Comparison of ENCODE assay signal across 7 mouse cellular contexts in genomic region chr13:36731931-36732461, GRCm38 (mm10). TPM values are rescaled to one million over a fixed set of nuclear protein-coding genes. Genes with fewer than 3 reads are reported as not detected.
DNase-seq lines count a peak whose midpoint lies in the region; ATAC-seq and TF ChIP-seq lines count a peak whose summit lies in the region.

No protein-coding gene starts in this region.

- WGBS in lung, embryonic 15.5 days, result under 1% methylated on average over 23 of the region's 23 CpGs
- WGBS in heart, embryonic 12.5 days, result 0% methylated on average over 23 of the region's 23 CpGs
- under 1% methylated on average over 23 of the region's 23 CpGs for WGBS in limb, embryonic 14.5 days

- peaks cover 96% of the 10 kb centered on the region for H3K27me3 ChIP-seq in lung, embryonic 15.5 days
- peaks cover 62% of the 10 kb centered on the region for H3K27me3 ChIP-seq in heart, embryonic 12.5 days (replicated peaks)
- peaks cover 57% of the 10 kb centered on the region for H3K27me3 ChIP-seq in limb, embryonic 14.5 days (ENCODE audit: control insufficient read depth, insufficient read depth, low read length)

- no peaks in the 10 kb centered on the region for H3K36me3 ChIP-seq in lung, embryonic 15.5 days
- H3K36me3 ChIP-seq in heart, embryonic 12.5 days, result no peaks in the 10 kb centered on the region
- H3K36me3 ChIP-seq in limb, embryonic 14.5 days (ENCODE audit: control insufficient read depth, insufficient read depth, low read length), result no peaks in the 10 kb centered on the region

- peak overlapping the region; percentile 29 for H3K4me3 ChIP-seq in lung, embryonic 15.5 days
- H3K4me3 ChIP-seq in heart, embryonic 12.5 days, result peak overlapping the region; percentile 44
- peak overlapping the region; percentile 47 for H3K4me3 ChIP-seq in limb, embryonic 14.5 days (replicated peaks; ENCODE audit: low read length)

- no peak overlapping the region for H3K9ac ChIP-seq in lung, embryonic 15.5 days
- 0 out of 2 replicates have a peak overlapping the region, but pooled peaks have one; percentile 29 for H3K9ac ChIP-seq in heart, embryonic 12.5 days
- H3K9ac ChIP-seq in limb, embryonic 14.5 days (ENCODE audit: low read depth, low read length, severe bottlenecking), result peak overlapping the region; percentile 22; the same call in 1 of the 2 replicates

- no peak overlapping the region for H3K27ac ChIP-seq in lung, embryonic 15.5 days
- no peak overlapping the region for H3K27ac ChIP-seq in heart, embryonic 12.5 days (ENCODE audit: poor library complexity, severe bottlenecking)
- H3K27ac ChIP-seq in limb, embryonic 14.5 days (replicated peaks; ENCODE audit: low read depth, low read length), result no peak overlapping the region

- peaks cover 39% of the 10 kb centered on the region for H3K4me1 ChIP-seq in lung, embryonic 15.5 days
- peaks cover 23% of the 10 kb centered on the region for H3K4me1 ChIP-seq in heart, embryonic 12.5 days (replicated peaks)
- H3K4me1 ChIP-seq in limb, embryonic 14.5 days (ENCODE audit: control insufficient read depth, insufficient read depth, low read length), result peaks cover 15% of the 10 kb centered on the region; the same call in 1 of the 2 replicates

- DNase-seq in lung, postnatal 25 days (ENCODE audit: low spot score), result no peak
- peak; percentile 35 for DNase-seq in embryo, embryonic 10 days (ENCODE audit: low spot score)
- DNase-seq in limb, embryonic 14.5 days (ENCODE audit: low spot score), result no peak
- DNase-seq in retina, embryonic 14.5 days (ENCODE audit: low spot score), result peak; percentile 50
- no peak for DNase-seq in spleen, postnatal 10 days (ENCODE audit: low spot score in 2 of 2)

- ATAC-seq in lung, embryonic 15.5 days (ENCODE audit: borderline replicate concordance, extremely low read depth, low FRiP score, low TSS enrichment), result no peak
- no peak for ATAC-seq in heart, embryonic 12.5 days (ENCODE audit: insufficient number of reproducible peaks, low FRiP score)
- ATAC-seq in limb, embryonic 14.5 days (ENCODE audit: low FRiP score, low read depth), result no peak

- H3K9me3 ChIP-seq in lung, embryonic 15.5 days, result no peaks in the 10 kb centered on the region
- H3K9me3 ChIP-seq in heart, embryonic 12.5 days (replicated peaks), result no peaks in the 10 kb centered on the region
- H3K9me3 ChIP-seq in limb, embryonic 14.5 days (ENCODE audit: control insufficient read depth, low read length), result no peaks in the 10 kb centered on the region

- no peak for TF ChIP-seq POLR2A in limb, embryonic 14.5 days (IDR thresholded peaks at IDR 0.05; ENCODE audit: borderline replicate concordance, extremely low read depth, insufficient read depth, insufficient read length)

- peak overlapping the region; percentile 53 for H3K4me2 ChIP-seq in lung, embryonic 15.5 days
- peak overlapping the region; percentile 73 for H3K4me2 ChIP-seq in heart, embryonic 12.5 days
- peak overlapping the region; percentile 70 for H3K4me2 ChIP-seq in limb, embryonic 14.5 days (replicated peaks; ENCODE audit: low read depth, low read length, severe bottlenecking)

RNA-seq across cellular contexts. Expression of gene Nrn1, which starts 2.9 kb away (rescaled TPM):
- 0.27 and 0.60 TPM in 2 replicates for polyA plus RNA-seq in lung, embryonic 15.5 days (2015; fragmentation: Nextera tagmentation; extraction: Ambion mirVana)
- 3.4 and 5.0 TPM in 2 replicates for polyA plus RNA-seq in heart, embryonic 12.5 days (2016; fragmentation: Nextera tagmentation; extraction: Ambion mirVana)
- polyA plus RNA-seq in limb, embryonic 14.5 days (2012; rRNA removed), result 13.8 and 14.1 TPM in 2 replicates
- 14.7 and 16.2 TPM in 2 replicates for polyA plus RNA-seq in limb, embryonic 14.5 days (2014; fragmentation: Nextera tagmentation; extraction: Ambion mirVana)

Comparison
In these comparisons a context has a peak if more than half of its experiments do, and no peak if none do; other contexts are left out.
1. DNase-seq: peak in embryo, embryonic 10 days (single experiment) and retina, embryonic 14.5 days (single experiment); none in lung, postnatal 25 days (single experiment), limb, embryonic 14.5 days (single experiment) and spleen, postnatal 10 days (0 of 2).
2. Peak in every context shown above with its lines, with median percentiles within 50 percentile points of each other: H3K4me2 ChIP-seq and H3K4me3 ChIP-seq.